ENCODE assay signal across 7 mouse cellular contexts in genomic region chr12:112672744-112673575, GRCm38 (mm10). TPM values are rescaled to one million over a fixed set of nuclear protein-coding genes. Genes with fewer than 3 reads are reported as not detected.
DNase-seq lines count a peak whose midpoint lies in the region; ATAC-seq and TF ChIP-seq lines count a peak whose summit lies in the region.

No protein-coding gene starts in this region.

- H3K79me2 ChIP-seq in C2C12 (ENCODE audit: control insufficient read depth, insufficient read depth) = peaks cover 60% of the 10 kb centered on the region

- ATAC-seq in heart, postnatal 0 days (ENCODE audit: insufficient read depth, low read depth) = peak; percentile 57
- ATAC-seq in liver, embryonic 12.5 days = peak; percentile 20; the same call in 1 of the 2 replicates
- peak; percentile 12; the same call in 1 of the 2 replicates for ATAC-seq in neural tube, embryonic 14.5 days (ENCODE audit: low read depth)

- H3K36me3 ChIP-seq in C2C12 (ENCODE audit: control insufficient read depth, insufficient read depth) = peaks cover 40% of the 10 kb centered on the region
- H3K36me3 ChIP-seq in heart, postnatal 0 days (replicated peaks; ENCODE audit: control insufficient read depth, insufficient read depth, low read length) = peaks cover 31% of the 10 kb centered on the region
- peaks cover 39% of the 10 kb centered on the region for H3K36me3 ChIP-seq in liver, embryonic 12.5 days
- H3K36me3 ChIP-seq in neural tube, embryonic 14.5 days (ENCODE audit: control insufficient read depth, insufficient read depth, low read length) = peaks cover 19% of the 10 kb centered on the region; the same call in 1 of the 2 replicates

- peak overlapping the region; percentile 76 for H3ac ChIP-seq in C2C12 (ENCODE audit: control insufficient read depth, insufficient read length, low read depth)

- H3K9me3 ChIP-seq in heart, postnatal 0 days (replicated peaks; ENCODE audit: control insufficient read depth, low read length) = no peaks in the 10 kb centered on the region
- no peaks in the 10 kb centered on the region for H3K9me3 ChIP-seq in liver, embryonic 12.5 days (replicated peaks)
- no peaks in the 10 kb centered on the region for H3K9me3 ChIP-seq in neural tube, embryonic 14.5 days (ENCODE audit: control insufficient read depth, low read length)

- peak overlapping the region; percentile 94 for H3K27ac ChIP-seq in heart, postnatal 0 days (ENCODE audit: low read depth)
- peak overlapping the region; percentile 87 for H3K27ac ChIP-seq in liver, embryonic 12.5 days
- H3K27ac ChIP-seq in neural tube, embryonic 14.5 days (ENCODE audit: low read depth, low read length) = peak overlapping the region; percentile 89

- WGBS in heart, postnatal 0 days = 3% methylated on average over 19 of the region's 21 CpGs
- WGBS in liver, embryonic 12.5 days (ENCODE audit: insufficient replicate concordance) = 6% methylated on average over 21 of the region's 21 CpGs
- 5% methylated on average over 17 of the region's 21 CpGs for WGBS in neural tube, embryonic 14.5 days

- H3K27me3 ChIP-seq in C2C12 (ENCODE audit: control insufficient read depth, insufficient read depth, insufficient read length) = no peaks in the 10 kb centered on the region
- no peaks in the 10 kb centered on the region for H3K27me3 ChIP-seq in heart, postnatal 0 days (ENCODE audit: control insufficient read depth, insufficient read depth, low read length)
- H3K27me3 ChIP-seq in liver, embryonic 12.5 days (replicated peaks) = peaks cover 21% of the 10 kb centered on the region
- H3K27me3 ChIP-seq in neural tube, embryonic 14.5 days (ENCODE audit: control insufficient read depth, insufficient read depth, low read length) = no peaks in the 10 kb centered on the region

- peak overlapping the region; percentile 80 for H3K4me2 ChIP-seq in heart, postnatal 0 days (ENCODE audit: low read depth, low read length)
- peak overlapping the region; percentile 98 for H3K4me2 ChIP-seq in liver, embryonic 12.5 days
- H3K4me2 ChIP-seq in neural tube, embryonic 14.5 days (ENCODE audit: low read depth, low read length) = peak overlapping the region; percentile 74

- peak overlapping the region; percentile 95 for H3K9ac ChIP-seq in heart, postnatal 0 days (replicated peaks; ENCODE audit: low read depth, low read length)
- peak overlapping the region; percentile 94 for H3K9ac ChIP-seq in liver, embryonic 12.5 days
- H3K9ac ChIP-seq in neural tube, embryonic 14.5 days (replicated peaks; ENCODE audit: low read depth, low read length) = peak overlapping the region; percentile 90

- TF ChIP-seq CTCF in C2C12 (IDR thresholded peaks at IDR 0.05; ENCODE audit: control insufficient read depth, insufficient read depth, insufficient read length) = no peak
- no peak for TF ChIP-seq CTCF in heart, postnatal 0 days (IDR thresholded peaks at IDR 0.05; ENCODE audit: low read depth)

- peak overlapping the region; percentile 72 for H3K4me3 ChIP-seq in C2C12 (ENCODE audit: insufficient read depth, poor library complexity, severe bottlenecking)
- peak overlapping the region; percentile 74 for H3K4me3 ChIP-seq in heart, postnatal 0 days (ENCODE audit: low read depth, low read length)
- H3K4me3 ChIP-seq in liver, embryonic 12.5 days = peak overlapping the region; percentile 90
- peak overlapping the region; percentile 87 for H3K4me3 ChIP-seq in neural tube, embryonic 14.5 days (ENCODE audit: low read depth, low read length)

- H3K4me1 ChIP-seq in heart, postnatal 0 days (ENCODE audit: control insufficient read depth, insufficient read depth) = peaks cover 52% of the 10 kb centered on the region
- H3K4me1 ChIP-seq in liver, embryonic 12.5 days = peaks cover 63% of the 10 kb centered on the region
- H3K4me1 ChIP-seq in neural tube, embryonic 14.5 days (ENCODE audit: control insufficient read depth, insufficient read depth, low read length) = peaks cover 34% of the 10 kb centered on the region

- peaks cover 48% of the 10 kb centered on the region for H3K79me3 ChIP-seq in C2C12 (ENCODE audit: low read depth)

- DNase-seq in 3T3-L1 (ENCODE audit: low read depth, low spot score) = peak; percentile 73
- peak; percentile 58 for DNase-seq in embryo, embryonic 10.5 days (ENCODE audit: low spot score)
- peak; percentile 76 for DNase-seq in heart, postnatal 0 days (ENCODE audit: low spot score)
- no peak for DNase-seq in layer of hippocampus, adult 11-12 months (ENCODE audit: low spot score)

- no peak for TF ChIP-seq EP300 in heart, postnatal 0 days (IDR thresholded peaks at IDR 0.05; ENCODE audit: low read depth)

TF ChIP-seq in C2C12, 6 proteins besides CTCF, POLR2A, EP300 and RAD21:
- TF ChIP-seq MAX (IDR thresholded peaks at IDR 0.05) (no peak), MYOD1 (IDR thresholded peaks at IDR 0.05; ENCODE audit: control insufficient read depth, insufficient read length, low read depth) (no peak), FOSL1 (IDR thresholded peaks at IDR 0.05; ENCODE audit: insufficient read depth, low read length, poor library complexity, severe bottlenecking) (no peak), CEBPB (IDR thresholded peaks at IDR 0.05; ENCODE audit: low read depth) (no peak), MYOG (IDR thresholded peaks at IDR 0.05; ENCODE audit: control insufficient read depth, extremely low read depth, insufficient read length) (no peak), USF1 (IDR thresholded peaks at IDR 0.05; ENCODE audit: low read depth) (no peak)

RNA-seq across cellular contexts. Expression of gene Akt1, which starts 1.7 kb away (rescaled TPM):
- polyA plus RNA-seq in C2C12 (2012; fragmentation: generic; extraction: Trizol) = 297 TPM
- total RNA-seq in heart, postnatal 0 days (2014; rRNA removed; ENCODE audit: low replicate concordance) = 206 and 234 TPM in 2 replicates
- polyA plus RNA-seq in heart, postnatal 0 days (2015; fragmentation: Nextera tagmentation; extraction: Ambion mirVana) = 60.6 and 70.9 TPM in 2 replicates
- polyA plus RNA-seq in liver, embryonic 12.5 days (2016; fragmentation: Nextera tagmentation; extraction: Ambion mirVana) = 76.6 and 81.8 TPM in 2 replicates
- 57.9 and 59.2 TPM in 2 replicates for polyA plus RNA-seq in neural tube, embryonic 14.5 days (2014; fragmentation: Nextera tagmentation; extraction: Ambion mirVana)

RNA-seq across cellular contexts. Expression of gene Zbtb42, which starts 5.7 kb away (rescaled TPM):
- 4.2 TPM for polyA plus RNA-seq in C2C12 (2012; fragmentation: generic; extraction: Trizol)
- 3.2 and 18.3 TPM in 2 replicates for total RNA-seq in heart, postnatal 0 days (2014; rRNA removed; ENCODE audit: low replicate concordance)
- 4.6 TPM in 2 replicates for polyA plus RNA-seq in heart, postnatal 0 days (2015; fragmentation: Nextera tagmentation; extraction: Ambion mirVana)
- 1.0 and 1.2 TPM in 2 replicates for polyA plus RNA-seq in liver, embryonic 12.5 days (2016; fragmentation: Nextera tagmentation; extraction: Ambion mirVana)
- polyA plus RNA-seq in neural tube, embryonic 14.5 days (2014; fragmentation: Nextera tagmentation; extraction: Ambion mirVana) = 1.3 and 3.5 TPM in 2 replicates

RNA-seq across cellular contexts. Expression of gene Siva1, which starts 28.5 kb away (rescaled TPM):
- 164 TPM for polyA plus RNA-seq in C2C12 (2012; fragmentation: generic; extraction: Trizol)
- total RNA-seq in heart, postnatal 0 days (2014; rRNA removed; ENCODE audit: low replicate concordance) = 92.0 and 107 TPM in 2 replicates
- polyA plus RNA-seq in heart, postnatal 0 days (2015; fragmentation: Nextera tagmentation; extraction: Ambion mirVana) = 62.2 and 71.1 TPM in 2 replicates
- 126 and 137 TPM in 2 replicates for polyA plus RNA-seq in liver, embryonic 12.5 days (2016; fragmentation: Nextera tagmentation; extraction: Ambion mirVana)
- 44.7 and 46.8 TPM in 2 replicates for polyA plus RNA-seq in neural tube, embryonic 14.5 days (2014; fragmentation: Nextera tagmentation; extraction: Ambion mirVana)

RNA-seq across cellular contexts. Expression of gene Cep170b, which starts 47.3 kb away (rescaled TPM):
- 33.3 TPM for polyA plus RNA-seq in C2C12 (2012; fragmentation: generic; extraction: Trizol)
- total RNA-seq in heart, postnatal 0 days (2014; rRNA removed; ENCODE audit: low replicate concordance) = 10.1 and 17.6 TPM in 2 replicates
- polyA plus RNA-seq in heart, postnatal 0 days (2015; fragmentation: Nextera tagmentation; extraction: Ambion mirVana) = 1.8 and 2.4 TPM in 2 replicates
- 5.0 and 5.2 TPM in 2 replicates for polyA plus RNA-seq in liver, embryonic 12.5 days (2016; fragmentation: Nextera tagmentation; extraction: Ambion mirVana)
- 33.2 and 36.1 TPM in 2 replicates for polyA plus RNA-seq in neural tube, embryonic 14.5 days (2014; fragmentation: Nextera tagmentation; extraction: Ambion mirVana)

RNA-seq across cellular contexts. Expression of gene Adssl1, which starts 53.1 kb away (rescaled TPM):
- 10.1 TPM for polyA plus RNA-seq in C2C12 (2012; fragmentation: generic; extraction: Trizol)
- 86.8 and 106 TPM in 2 replicates for total RNA-seq in heart, postnatal 0 days (2014; rRNA removed; ENCODE audit: low replicate concordance)
- polyA plus RNA-seq in heart, postnatal 0 days (2015; fragmentation: Nextera tagmentation; extraction: Ambion mirVana) = 159 and 176 TPM in 2 replicates
- 5.2 and 5.6 TPM in 2 replicates for polyA plus RNA-seq in liver, embryonic 12.5 days (2016; fragmentation: Nextera tagmentation; extraction: Ambion mirVana)
- polyA plus RNA-seq in neural tube, embryonic 14.5 days (2014; fragmentation: Nextera tagmentation; extraction: Ambion mirVana) = 2.7 and 3.4 TPM in 2 replicates
